ENCODE assay signal across 17 mouse cellular contexts in the genomic region with DNA sequence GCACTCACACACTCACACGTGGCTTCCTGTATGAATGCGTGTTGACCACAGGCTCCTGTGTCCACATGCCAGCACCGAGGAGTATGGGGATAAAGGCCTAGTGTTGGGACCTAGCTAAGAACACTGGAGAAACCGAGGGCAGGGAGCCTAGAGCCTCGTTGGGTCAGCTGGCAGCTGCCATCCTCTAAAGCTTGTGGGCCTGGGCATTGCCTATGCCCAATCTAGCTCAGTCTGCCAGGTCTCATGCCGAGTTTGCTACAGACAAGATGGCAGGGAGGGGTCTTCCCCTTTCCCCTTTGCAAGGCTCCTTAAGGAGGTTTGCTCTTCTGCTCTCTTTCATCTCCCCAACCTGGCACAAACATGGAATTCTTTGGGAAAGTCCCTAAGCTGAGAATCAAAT.
DNase-seq lines count a peak whose midpoint lies in the region; ATAC-seq and TF ChIP-seq lines count a peak whose summit lies in the region.
"Had no signal": no experiment of that assay in that cellular context is flagged by ENCODE, and none has a peak within 500 bp of the region (broad histone marks: within the 10 kb centered on the region; RNA-seq: fewer than 3 reads in every experiment).

No protein-coding gene starts in this region.

- no peak for TF ChIP-seq CTCF in midbrain, postnatal 0 days (IDR thresholded peaks at IDR 0.05)

- no peak overlapping the region for H3K4me2 ChIP-seq in hindbrain, embryonic 13.5 days
- no peak overlapping the region for H3K4me2 ChIP-seq in hindbrain, embryonic 11.5 days (replicated peaks; ENCODE audit: low read depth, low read length)
- H3K4me2 ChIP-seq in midbrain, embryonic 14.5 days (ENCODE audit: low read length) = no peak overlapping the region
- H3K4me2 ChIP-seq in midbrain, postnatal 0 days (ENCODE audit: low read depth, low read length, poor library complexity, severe bottlenecking) = no peak overlapping the region
- H3K4me2 ChIP-seq in neural tube, embryonic 15.5 days = no peak overlapping the region
- H3K4me2 ChIP-seq: embryonic facial prominence, embryonic 12.5 days; forebrain, embryonic 15.5 days; heart, embryonic 13.5 days had no signal

- no peaks in the 10 kb centered on the region for H3K36me3 ChIP-seq in hindbrain, embryonic 13.5 days
- no peaks in the 10 kb centered on the region for H3K36me3 ChIP-seq in hindbrain, embryonic 11.5 days (ENCODE audit: control insufficient read depth, insufficient read depth, low read length)
- H3K36me3 ChIP-seq in midbrain, embryonic 14.5 days (ENCODE audit: control insufficient read depth, insufficient read depth, low read length) = no peaks in the 10 kb centered on the region
- H3K36me3 ChIP-seq in midbrain, postnatal 0 days (ENCODE audit: insufficient read depth, low read length) = no peaks in the 10 kb centered on the region
- no peaks in the 10 kb centered on the region for H3K36me3 ChIP-seq in neural tube, embryonic 15.5 days
- H3K36me3 ChIP-seq: embryonic facial prominence, embryonic 12.5 days; forebrain, embryonic 15.5 days; heart, embryonic 13.5 days had no signal

- H3K4me1 ChIP-seq in hindbrain, embryonic 13.5 days (replicated peaks) = peaks cover 47% of the 10 kb centered on the region
- H3K4me1 ChIP-seq in hindbrain, embryonic 11.5 days (replicated peaks; ENCODE audit: control insufficient read depth, insufficient read depth, low read length) = no peaks in the 10 kb centered on the region; the same call in 1 of the 2 replicates
- H3K4me1 ChIP-seq in midbrain, embryonic 14.5 days (ENCODE audit: control insufficient read depth, insufficient read depth, low read length) = peaks cover 5% of the 10 kb centered on the region
- H3K4me1 ChIP-seq in midbrain, postnatal 0 days (ENCODE audit: insufficient read depth, low read length) = no peaks in the 10 kb centered on the region
- peaks cover 49% of the 10 kb centered on the region for H3K4me1 ChIP-seq in neural tube, embryonic 15.5 days

- peak; percentile 54 for DNase-seq in cerebellum, adult 9-11 months
- DNase-seq in cerebellum, adult 11-12 months = no peak
- DNase-seq in hindbrain, embryonic 11.5 days (ENCODE audit: low spot score) = no peak
- DNase-seq in midbrain, embryonic 14.5 days = no peak
- no peak for DNase-seq in midbrain, postnatal 0 days (ENCODE audit: low spot score)
- DNase-seq: adrenal gland, postnatal 14 days; gastrocnemius, postnatal 36 days; heart, adult 11 months; heart, postnatal 36 days had no signal

- WGBS in hindbrain, embryonic 13.5 days = 88% methylated on average over 6 of the region's 6 CpGs
- 83% methylated on average over 6 of the region's 6 CpGs for WGBS in hindbrain, embryonic 11.5 days
- WGBS in midbrain, embryonic 14.5 days = 86% methylated on average over 6 of the region's 6 CpGs
- 80% methylated on average over 6 of the region's 6 CpGs for WGBS in midbrain, postnatal 0 days
- 87% methylated on average over 6 of the region's 6 CpGs for WGBS in neural tube, embryonic 15.5 days

- no peak for ATAC-seq in hindbrain, embryonic 13.5 days (ENCODE audit: low FRiP score)
- ATAC-seq in hindbrain, embryonic 11.5 days (ENCODE audit: low FRiP score) = no peak
- no peak for ATAC-seq in midbrain, embryonic 14.5 days (ENCODE audit: low FRiP score, low TSS enrichment)
- ATAC-seq in midbrain, postnatal 0 days (ENCODE audit: low FRiP score) = no peak
- no peak for ATAC-seq in neural tube, embryonic 15.5 days (ENCODE audit: low FRiP score)
- ATAC-seq: activated CD4-positive, CD25-positive, alpha-beta regulatory T cell, adult 4 months; forebrain, embryonic 15.5 days; intestine, embryonic 16.5 days; Patski had no signal

- H3K27me3 ChIP-seq in hindbrain, embryonic 13.5 days = 0 out of 2 replicates have a peak, but pooled peaks cover 6% of the 10 kb centered on the region
- H3K27me3 ChIP-seq in hindbrain, embryonic 11.5 days (ENCODE audit: control insufficient read depth, insufficient read depth, low read length) = no peaks in the 10 kb centered on the region
- no peaks in the 10 kb centered on the region for H3K27me3 ChIP-seq in midbrain, embryonic 14.5 days (ENCODE audit: control insufficient read depth, insufficient read depth, low read length)
- no peaks in the 10 kb centered on the region for H3K27me3 ChIP-seq in midbrain, postnatal 0 days (ENCODE audit: insufficient read depth, low read length)
- H3K27me3 ChIP-seq in neural tube, embryonic 15.5 days (replicated peaks) = no peaks in the 10 kb centered on the region
- H3K27me3 ChIP-seq: forebrain, embryonic 15.5 days; Patski had no signal

- peak overlapping the region; percentile 80 for H3K27ac ChIP-seq in hindbrain, embryonic 13.5 days
- H3K27ac ChIP-seq in hindbrain, embryonic 11.5 days (ENCODE audit: low read depth, low read length) = no peak overlapping the region
- H3K27ac ChIP-seq in midbrain, embryonic 14.5 days (replicated peaks; ENCODE audit: low read depth, low read length) = 0 out of 2 replicates have a peak overlapping the region, but pooled peaks have one; percentile 6
- no peak overlapping the region for H3K27ac ChIP-seq in midbrain, postnatal 0 days (ENCODE audit: low read depth, low read length)
- peak overlapping the region; percentile 68; the same call in 1 of the 2 replicates for H3K27ac ChIP-seq in neural tube, embryonic 15.5 days (replicated peaks)
- H3K27ac ChIP-seq: embryonic facial prominence, embryonic 12.5 days; forebrain, embryonic 15.5 days; heart, embryonic 13.5 days had no signal

- no peak overlapping the region for H3K9ac ChIP-seq in hindbrain, embryonic 13.5 days
- H3K9ac ChIP-seq in hindbrain, embryonic 11.5 days (ENCODE audit: low read depth, low read length) = no peak overlapping the region
- H3K9ac ChIP-seq in midbrain, embryonic 14.5 days (replicated peaks; ENCODE audit: low read length) = no peak overlapping the region
- H3K9ac ChIP-seq in midbrain, postnatal 0 days (replicated peaks; ENCODE audit: low read length, poor library complexity, severe bottlenecking) = no peak overlapping the region
- no peak overlapping the region for H3K9ac ChIP-seq in neural tube, embryonic 15.5 days (replicated peaks)
- H3K9ac ChIP-seq: embryonic facial prominence, embryonic 12.5 days; forebrain, embryonic 15.5 days; heart, embryonic 13.5 days had no signal

- no peak overlapping the region for H3K4me3 ChIP-seq in hindbrain, embryonic 13.5 days
- no peak overlapping the region for H3K4me3 ChIP-seq in hindbrain, embryonic 11.5 days (ENCODE audit: low read depth, low read length)
- no peak overlapping the region for H3K4me3 ChIP-seq in midbrain, embryonic 14.5 days (replicated peaks; ENCODE audit: low read depth, low read length)
- H3K4me3 ChIP-seq in midbrain, postnatal 0 days (ENCODE audit: low read depth, low read length) = no peak overlapping the region
- H3K4me3 ChIP-seq in neural tube, embryonic 15.5 days (replicated peaks) = no peak overlapping the region
- H3K4me3 ChIP-seq: embryonic facial prominence, embryonic 12.5 days; forebrain, embryonic 15.5 days; heart, embryonic 13.5 days had no signal

- no peaks in the 10 kb centered on the region for H3K9me3 ChIP-seq in hindbrain, embryonic 13.5 days
- no peaks in the 10 kb centered on the region for H3K9me3 ChIP-seq in hindbrain, embryonic 11.5 days (ENCODE audit: control insufficient read depth, low read length)
- no peaks in the 10 kb centered on the region for H3K9me3 ChIP-seq in midbrain, embryonic 14.5 days (ENCODE audit: control insufficient read depth, low read length)
- no peaks in the 10 kb centered on the region for H3K9me3 ChIP-seq in midbrain, postnatal 0 days (ENCODE audit: low read length)
- no peaks in the 10 kb centered on the region for H3K9me3 ChIP-seq in neural tube, embryonic 15.5 days (replicated peaks)
- H3K9me3 ChIP-seq: embryonic facial prominence, embryonic 12.5 days; forebrain, embryonic 15.5 days; heart, embryonic 13.5 days had no signal

Comparison
In these comparisons a context has a peak if more than half of its experiments do, and no peak if none do; other contexts are left out.
1. H3K27ac ChIP-seq: peak in hindbrain, embryonic 13.5 days (single experiment), midbrain, embryonic 14.5 days (single experiment) and neural tube, embryonic 15.5 days (single experiment); none in hindbrain, embryonic 11.5 days (single experiment) and midbrain, postnatal 0 days (single experiment).